Mouse (Mus musculus) liver, embryonic 11.5 days (tissue): ENCODE results near the gene Tex2. TPM values are rescaled to one million over a fixed set of nuclear protein-coding genes. Genes with fewer than 3 reads are reported as not detected.
A peak's percentile ranks its signal among the peaks of the same experiment; 100 is the strongest.

Experiments used
- ATAC-seq: fragments of 200-750 bp; cut with Nextera tagmentation; replicated peaks from 2 replicates; pipeline ENCODE4 v1.8.0; 2017; ENCODE audit warnings: moderate number of reproducible peaks, mild to moderate bottlenecking, moderate TSS enrichment, moderate library complexity; ENCODE audit not compliant: low FRiP score
- DNase-seq: peaks from one replicate; pipeline ENCODE4 v3.0.0-alpha.2; 2017; ENCODE audit warnings: low spot score
- H3K27ac ChIP-seq: fragments of 300-500 bp; sonication (generic); 2 replicates; pipeline ENCODE4 v1.5.1; 2014; ENCODE audit warnings: mild to moderate bottlenecking, low read depth, low read length, control low read depth
- H3K27me3 ChIP-seq: fragments of 300-500 bp; sonication (generic); replicated peaks from 2 replicates; pipeline ENCODE4 v1.6.1; 2014; ENCODE audit warnings: low read length, mixed read lengths; ENCODE audit not compliant: control insufficient read depth, insufficient read depth
- H3K36me3 ChIP-seq: fragments of 300-500 bp; sonication (generic); 2 replicates; pipeline ENCODE4 v1.6.1; 2014; ENCODE audit warnings: mild to moderate bottlenecking, low read length, moderate library complexity, mixed read lengths; ENCODE audit not compliant: control insufficient read depth, insufficient read depth
- H3K4me1 ChIP-seq: fragments of 300-500 bp; sonication (generic); replicated peaks from 2 replicates; pipeline ENCODE4 v1.6.1; 2014; ENCODE audit warnings: low read length, mixed read lengths; ENCODE audit not compliant: control insufficient read depth, insufficient read depth
- H3K4me2 ChIP-seq: fragments of 300-500 bp; sonication (generic); 2 replicates; pipeline ENCODE4 v1.6.1; 2014; ENCODE audit warnings: mild to moderate bottlenecking, control low read depth, moderate library complexity
- H3K4me3 ChIP-seq: fragments of 300-500 bp; sonication (generic); 2 replicates; pipeline ENCODE4 v1.5.1; 2014; ENCODE audit warnings: low read depth, low read length, control low read depth
- H3K9ac ChIP-seq: fragments of 300-500 bp; sonication (generic); 2 replicates; pipeline ENCODE4 v1.6.1; 2014; ENCODE audit warnings: low read depth, low read length, control low read depth
- H3K9me3 ChIP-seq: fragments of 300-500 bp; sonication (generic); 2 replicates; pipeline ENCODE4 v1.6.1; 2016; ENCODE audit warnings: low read length, inconsistent platforms, mixed read lengths; ENCODE audit not compliant: control insufficient read depth
- WGBS: fragments of 180-500 bp; shearing (Covaris S2); extraction: QIAGEN DNeasy Blood & Tissue Kit; methylation state at CpG from one replicate; pipeline ENCODE4 v1.1.7; 2014; 5-methylcytosine and 5-hydroxymethylcytosine counted together
- polyA plus RNA-seq: library from polyadenylated mRNA; unstranded; fragments of >200 nt; fragmentation: Nextera tagmentation; extraction: Ambion mirVana; gene quantifications from 2 replicates; pipeline ENCODE4 v1.2.1, GENCODE M21; 2014

Tex2 gene
- polyA plus RNA-seq, 1 experiment from 2014 or later = 13.4 TPM

- DNase-seq (no peak), ATAC-seq (no peak)
- Histone ChIP-seq H3K4me3 (no peak overlapping the region), H3K4me1 (peaks cover 25% of the 10 kb centered on the region), H3K27ac (no peak overlapping the region), H3K9me3 (no peaks in the 10 kb centered on the region), H3K36me3 (no peaks in the 10 kb centered on the region), H3K9ac (no peak overlapping the region), H3K4me2 (no peak overlapping the region), H3K27me3 (no peaks in the 10 kb centered on the region)
- WGBS = 73% methylated on average over 1 of the region's 1 CpGs
Measured at GRCm38 (mm10) chr11:106478745-106479144, 134.5 kb downstream of the Tex2 start.

DNA sequence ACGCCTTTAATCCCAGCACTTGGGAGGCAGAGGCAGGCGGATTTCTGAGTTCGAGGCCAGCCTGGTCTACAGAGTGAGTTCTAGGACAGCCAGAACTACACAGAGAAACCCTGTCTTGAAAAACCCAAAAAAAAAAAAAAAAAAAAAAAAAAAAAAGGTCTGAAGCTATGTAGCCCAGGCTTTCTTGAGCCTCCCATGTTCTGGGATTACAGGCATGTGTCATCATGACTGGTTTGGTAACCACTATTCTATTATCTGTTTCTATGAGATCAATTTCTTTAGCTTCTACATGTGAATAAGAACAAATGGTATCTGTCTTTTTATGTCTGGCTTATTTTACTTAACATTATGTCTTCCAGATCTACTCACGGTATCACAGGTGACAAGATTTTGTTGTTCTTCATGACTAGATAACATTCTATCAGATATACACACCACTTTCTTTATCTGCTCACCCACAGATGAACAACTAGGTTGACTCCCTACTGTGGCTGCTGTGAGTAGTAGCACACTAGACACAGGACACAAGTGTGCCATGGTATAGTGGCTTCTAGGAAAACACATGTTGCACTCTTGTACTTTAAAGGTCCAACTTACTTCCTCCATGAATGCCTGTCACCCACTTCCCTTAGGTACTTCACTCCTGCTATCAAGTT is 135.6 kb downstream of the Tex2 start:
- DNase-seq (no peak), ATAC-seq (no peak; the same call in 1 of the 2 replicates)
- Histone ChIP-seq H3K4me1 (peaks cover 26% of the 10 kb centered on the region), H3K4me2 (no peak overlapping the region), H3K4me3 (no peak overlapping the region), H3K27ac (no peak overlapping the region), H3K27me3 (no peaks in the 10 kb centered on the region), H3K9me3 (no peaks in the 10 kb centered on the region), H3K9ac (no peak overlapping the region), H3K36me3 (no peaks in the 10 kb centered on the region)
- 83% methylated on average over 4 of the region's 4 CpGs for WGBS

DNA sequence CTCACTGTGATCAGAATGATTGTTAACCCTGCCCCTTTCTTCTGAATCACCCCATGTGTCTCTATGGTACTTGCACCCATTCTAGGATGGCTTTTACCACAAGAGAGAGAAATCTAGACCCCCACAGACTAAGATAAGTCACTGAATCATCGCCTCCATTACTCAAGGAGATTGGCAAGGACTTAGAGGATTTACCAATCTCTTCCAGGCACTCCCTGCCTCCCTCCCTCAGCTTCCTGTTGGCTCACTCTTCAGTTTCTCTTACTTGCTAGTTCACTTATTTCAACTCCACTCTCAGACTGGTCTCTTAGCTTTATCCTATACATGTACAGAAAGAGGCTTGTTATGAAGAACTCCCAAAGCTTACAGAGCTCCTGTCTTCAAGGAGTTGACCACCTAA is 137.9 kb downstream of the Tex2 start:
- Histone ChIP-seq H3K27ac (no peak overlapping the region), H3K27me3 (no peaks in the 10 kb centered on the region), H3K4me1 (peaks cover 25% of the 10 kb centered on the region), H3K4me2 (no peak overlapping the region), H3K9ac (no peak overlapping the region), H3K4me3 (no peak overlapping the region), H3K36me3 (no peaks in the 10 kb centered on the region), H3K9me3 (no peaks in the 10 kb centered on the region)
- 50% methylated on average over 1 of the region's 1 CpGs for WGBS
- no peak for ATAC-seq
- DNase-seq = no peak

DNA sequence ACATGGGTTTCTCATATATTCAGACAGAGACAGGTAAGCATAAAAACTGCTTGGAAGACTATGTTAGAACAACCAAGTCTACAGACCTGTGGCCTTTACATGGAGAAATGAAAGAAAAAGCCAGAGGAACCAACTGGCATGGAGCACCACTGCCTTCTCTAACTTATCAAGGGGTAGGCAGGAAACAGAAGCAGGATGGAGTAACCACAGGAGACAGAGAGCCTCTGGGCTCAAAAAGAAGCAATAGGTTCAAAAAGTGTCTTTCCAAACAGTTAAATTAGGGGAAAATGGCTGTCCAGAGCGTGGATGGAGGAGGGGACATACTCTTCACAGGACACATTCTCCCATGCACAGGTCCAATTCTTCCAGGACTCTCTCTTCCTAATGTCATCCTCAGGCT is 141.6 kb downstream of the Tex2 start:
- Histone ChIP-seq H3K4me2 (peak overlapping the region; percentile 34; the same call in 1 of the 2 replicates), H3K9ac (no peak overlapping the region), H3K9me3 (no peaks in the 10 kb centered on the region), H3K4me3 (no peak overlapping the region), H3K27ac (peak overlapping the region; percentile 52; the same call in 1 of the 2 replicates), H3K27me3 (no peaks in the 10 kb centered on the region), H3K36me3 (no peaks in the 10 kb centered on the region), H3K4me1 (peaks cover 29% of the 10 kb centered on the region)
- 60% methylated on average over 1 of the region's 1 CpGs for WGBS
- DNase-seq (no peak), ATAC-seq (0 out of 2 replicates have a peak, but pooled peaks have one; percentile 31)

DNA sequence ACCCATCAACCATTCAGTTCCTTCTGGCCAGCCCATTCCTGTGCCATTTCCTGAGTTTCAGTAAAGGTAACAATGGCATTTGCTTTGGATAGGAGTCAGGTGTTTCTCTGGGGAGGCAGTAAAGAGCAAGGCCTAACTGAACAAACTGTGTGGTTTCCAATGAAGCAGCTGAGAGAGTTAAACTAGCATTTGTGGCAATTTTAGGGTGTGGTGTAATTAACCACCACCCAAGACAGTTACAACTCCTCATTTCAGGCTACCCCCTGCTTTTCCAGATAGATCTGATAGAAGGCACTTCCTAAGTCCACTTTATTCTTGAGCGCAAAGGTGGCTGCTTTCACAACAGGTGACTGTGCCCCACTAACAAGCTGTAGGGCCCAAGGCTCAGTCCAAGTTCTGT is 144.7 kb downstream of the Tex2 start:
- Histone ChIP-seq H3K4me1 (peaks cover 24% of the 10 kb centered on the region), H3K4me3 (no peak overlapping the region), H3K27me3 (no peaks in the 10 kb centered on the region), H3K9me3 (no peaks in the 10 kb centered on the region), H3K9ac (no peak overlapping the region), H3K4me2 (no peak overlapping the region), H3K36me3 (no peaks in the 10 kb centered on the region), H3K27ac (no peak overlapping the region)
- ATAC-seq (no peak), DNase-seq (no peak)
- WGBS = 61% methylated on average over 1 of the region's 1 CpGs

GRCm38 (mm10) chr11:106465932-106466331 is 147.3 kb downstream of the Tex2 start:
- Histone ChIP-seq H3K9ac (no peak overlapping the region), H3K27me3 (no peaks in the 10 kb centered on the region), H3K27ac (no peak overlapping the region), H3K36me3 (no peaks in the 10 kb centered on the region), H3K4me1 (peaks cover 29% of the 10 kb centered on the region), H3K9me3 (no peaks in the 10 kb centered on the region), H3K4me3 (no peak overlapping the region), H3K4me2 (no peak overlapping the region)
- ATAC-seq (no peak), DNase-seq (no peak)
- WGBS = 87% methylated on average over 4 of the region's 4 CpGs

DNA sequence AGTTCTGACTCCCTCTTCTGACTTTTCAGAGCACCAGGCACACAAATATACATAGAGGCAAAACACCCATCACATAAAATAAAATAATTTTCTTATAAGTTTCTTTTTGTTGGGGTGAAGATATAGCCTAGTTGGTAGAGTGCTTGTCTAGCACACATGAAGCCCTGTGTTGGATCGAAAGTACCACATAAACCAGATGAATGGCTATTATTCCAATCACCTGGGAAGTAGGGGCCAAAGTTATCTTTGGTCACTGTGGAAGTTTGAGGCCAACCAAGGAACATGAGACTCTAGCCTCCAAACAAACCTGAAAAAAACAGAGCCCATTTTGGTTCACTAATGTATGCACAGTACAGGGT is 147.7 kb downstream of the Tex2 start:
- peaks cover 31% of the 10 kb centered on the region for H3K4me1 ChIP-seq
- WGBS = 95% methylated on average over 1 of the region's 1 CpGs

DNA sequence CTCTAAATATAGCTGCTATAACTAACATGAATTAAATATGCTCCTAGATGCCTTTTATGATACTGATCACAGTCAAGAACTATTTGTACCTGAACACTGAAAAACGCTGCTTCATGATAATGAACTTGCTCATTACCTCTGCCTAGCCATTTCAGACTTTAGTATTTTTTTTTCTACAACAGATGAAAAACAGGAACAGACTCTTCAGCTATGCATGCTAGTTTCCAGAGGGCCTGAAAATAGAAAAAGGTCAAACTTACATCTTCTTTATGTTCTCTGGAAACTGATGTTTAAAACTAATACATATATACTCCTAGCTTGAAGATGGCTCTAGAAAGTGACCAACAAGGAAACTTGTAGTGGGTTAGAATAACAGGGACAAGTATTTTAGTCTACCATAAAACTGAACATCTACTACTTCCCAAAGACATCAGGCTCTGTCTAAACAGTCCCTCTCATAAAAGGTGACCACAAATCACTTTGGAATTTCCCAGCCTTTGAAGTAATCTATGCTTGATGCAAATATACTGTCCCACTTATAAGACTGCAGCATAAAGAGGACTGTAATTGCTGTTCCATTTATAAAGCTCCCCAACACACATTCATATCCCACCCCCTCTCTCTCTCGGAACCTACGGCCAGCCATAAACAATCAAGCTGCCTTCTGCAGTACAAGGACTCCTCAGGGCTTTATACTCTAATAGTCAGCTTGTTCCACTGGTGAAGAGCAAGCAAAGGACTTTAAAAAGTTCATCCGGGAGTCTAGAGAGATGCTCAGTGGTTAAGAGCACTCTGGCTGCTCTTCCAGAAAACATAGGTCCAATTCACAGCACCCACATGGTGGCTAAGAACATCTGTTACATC is 148.3 kb downstream of the Tex2 start:
- H3K4me1 ChIP-seq = peaks cover 31% of the 10 kb centered on the region
- no peak for DNase-seq

More for the DNA sequence above, 147.7 kb downstream of the Tex2 start:
- no peak for DNase-seq
- no peak for ATAC-seq
- Histone ChIP-seq H3K4me2 (no peak overlapping the region), H3K36me3 (no peaks in the 10 kb centered on the region), H3K27ac (no peak overlapping the region), H3K9me3 (no peaks in the 10 kb centered on the region), H3K9ac (no peak overlapping the region), H3K27me3 (no peaks in the 10 kb centered on the region), H3K4me3 (no peak overlapping the region)

More for the DNA sequence above, 148.3 kb downstream of the Tex2 start:
- no peak for ATAC-seq
- 80% methylated on average over 4 of the region's 4 CpGs for WGBS
- no peaks in the 10 kb centered on the region for H3K27me3 ChIP-seq
- H3K4me2 ChIP-seq = no peak overlapping the region
- no peaks in the 10 kb centered on the region for H3K36me3 ChIP-seq
- no peak overlapping the region for H3K4me3 ChIP-seq
- H3K9ac ChIP-seq = no peak overlapping the region
- H3K9me3 ChIP-seq = no peaks in the 10 kb centered on the region
- H3K27ac ChIP-seq = no peak overlapping the region
